Mouse (Mus musculus): ENCODE measurements around the gene Ccnjl.

DNA sequence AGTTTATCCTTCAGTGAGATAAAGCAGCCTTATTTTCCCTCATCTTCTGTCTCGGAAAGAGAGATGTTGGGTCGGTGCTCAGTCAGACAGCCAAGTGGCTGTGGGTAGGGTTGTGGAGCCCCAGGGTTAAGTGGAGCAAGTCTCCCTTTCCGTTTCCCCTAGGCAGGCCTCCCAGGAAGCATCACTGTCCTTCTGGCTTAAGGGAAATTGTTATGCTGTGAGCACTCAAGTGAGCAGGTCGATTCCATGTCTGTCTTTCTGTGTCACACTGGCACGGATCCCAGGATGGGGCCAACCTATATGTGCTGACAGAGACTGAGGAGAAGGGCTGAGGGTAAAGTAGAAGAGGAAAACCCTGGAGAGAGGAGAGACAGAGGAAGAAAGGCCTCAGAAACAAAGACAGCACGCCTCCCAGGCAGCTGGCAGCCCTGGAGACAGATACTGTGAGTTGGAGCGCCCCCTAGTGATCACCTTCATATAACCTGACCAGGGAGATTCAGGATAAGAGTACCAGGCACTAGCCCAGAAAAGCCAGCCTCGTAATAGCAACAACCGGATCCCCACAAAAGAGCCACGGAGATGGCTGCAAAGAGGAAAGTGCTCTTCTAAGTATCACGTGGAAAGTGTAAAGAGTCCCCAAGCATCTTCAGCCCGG lies 84.4 kb downstream of the Ccnjl start:
- TF ChIP-seq CTCF (IDR thresholded peaks at IDR 0.05) (peak; percentile 85), EP300 (IDR thresholded peaks at IDR 0.05) (no peak)
